Comparison of ENCODE assay signal across 26 mouse cellular contexts in the genomic region with DNA sequence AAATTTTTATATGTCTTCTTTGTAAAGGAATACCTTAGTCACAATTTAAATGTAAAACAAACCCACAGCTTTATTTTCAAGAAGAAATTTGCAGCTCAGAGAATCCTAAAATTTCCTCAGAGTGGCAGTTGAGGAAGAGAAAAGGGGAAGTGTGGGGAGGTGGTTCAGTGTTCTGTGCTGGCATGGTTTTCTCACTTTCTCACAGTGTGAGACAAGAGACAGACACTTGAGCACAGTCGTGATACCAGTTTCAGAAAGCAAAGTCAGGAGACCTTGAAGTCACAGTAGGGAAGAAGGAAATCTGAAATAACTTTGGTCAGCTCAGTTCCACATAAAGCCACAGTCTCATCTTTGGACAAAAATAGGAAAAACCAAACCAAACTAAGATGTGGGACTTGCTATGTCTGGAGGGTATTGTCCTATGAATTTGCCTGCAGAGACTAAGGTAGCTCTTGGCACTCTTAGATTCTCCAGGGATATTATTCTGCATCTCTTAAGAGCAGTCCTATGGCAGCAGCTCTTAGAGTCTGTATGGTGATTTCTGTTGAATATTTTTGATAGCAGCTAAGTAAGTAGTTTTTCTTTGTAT. TPM values are rescaled to one million over a fixed set of nuclear protein-coding genes. Genes with fewer than 3 reads are reported as not detected.
DNase-seq lines count a peak whose midpoint lies in the region; ATAC-seq lines count a peak whose summit lies in the region.
"Had no signal": no experiment of that assay in that cellular context is flagged by ENCODE, and none has a peak within 500 bp of the region (broad histone marks: within the 10 kb centered on the region; RNA-seq: fewer than 3 reads in every experiment).

A gene (plus strand): TSS at position 539 of the 589 bp plus-strand sequence.

- peak; percentile 3 to 19 for DNase-seq in frontal cortex, adult 2 months (ENCODE audit: extremely low spot score in 1 of 2, low spot score in 1 of 2)
- DNase-seq in frontal cortex, postnatal 10 days (ENCODE audit: low spot score in 2 of 2), result no peak
- peak; percentile 73 for DNase-seq in layer of hippocampus, adult 9-11 months
- DNase-seq in layer of hippocampus, postnatal 10 days (ENCODE audit: low spot score in 2 of 2), result no peak
- DNase-seq in spleen, postnatal 36 days (ENCODE audit: low spot score in 2 of 2), result peak; percentile 2 to 8
- no peak for DNase-seq in spleen, adult 12 weeks (ENCODE audit: low spot score)
- no peak for DNase-seq in c-Kit-positive CD71-positive TER-119-positive erythroid progenitor cells, embryonic 14.5 days (ENCODE audit: low spot score)
- DNase-seq: adrenal gland, postnatal 10 days; cerebellum, postnatal 10 days; embryo, embryonic 11 days; right cerebral cortex, postnatal 4 days; thymus, postnatal 4 days had no signal

- no peak for ATAC-seq in erythroblast, adult 5-6 weeks (replicated peaks; ENCODE audit: low FRiP score, poor library complexity, severe bottlenecking)
- ATAC-seq: inflammation-experienced regulatory T-cells, adult 6 months; liver, embryonic 12.5 days had no signal

RNA-seq across cellular contexts. Expression of the gene that starts here (rescaled TPM):
- 0.82 and 0.96 TPM in 2 replicates for polyA plus RNA-seq in frontal cortex, adult 2 months (2012; rRNA removed)
- total RNA-seq in layer of hippocampus, postnatal 10 days (2021), result not detected
- not detected in 2 replicates for total RNA-seq in erythroblast, adult 5-6 weeks (2015; ENCODE audit: low replicate concordance)
- not detected in 2 replicates for total RNA-seq in erythroblast, adult 5-6 weeks (2017; ENCODE audit: low replicate concordance)
- total RNA-seq: adrenal gland, postnatal 10 days; gastrocnemius, adult 18-20 months; layer of hippocampus, adult 18-20 months had no signal
- polyA plus RNA-seq: forebrain, embryonic 11.5 days; gonadal fat pad, adult 2 months; heart, embryonic 14.5 days; hindbrain, embryonic 11.5 days; inflammation-experienced regulatory T-cells, adult 6 months; kidney, embryonic 15.5 days; limb, embryonic 10.5 days; liver, embryonic 12.5 days; lung, embryonic 15.5 days; midbrain, embryonic 11.5 days; neural tube, embryonic 13.5 days had no signal

Comparison
In these comparisons a context has a peak if more than half of its experiments do, and no peak if none do; other contexts are left out.
1. DNase-seq: peak in layer of hippocampus, adult 9-11 months (single experiment) and spleen, postnatal 36 days (2 of 2); none in frontal cortex, postnatal 10 days (0 of 2), layer of hippocampus, postnatal 10 days (0 of 2), spleen, adult 12 weeks (single experiment) and c-Kit-positive CD71-positive TER-119-positive erythroid progenitor cells, embryonic 14.5 days (single experiment).
2. Peak in DNase-seq in frontal cortex, adult 2 months; RNA of the gene not detected or under 1 TPM.